Mouse (Mus musculus): ENCODE results near the gene Tac2.

GRCm38 (mm10) chr10:127736916-127737315 is 12.6 kb downstream of the Tac2 start:
- no peak for TF ChIP-seq CTCF (conservative IDR thresholded peaks at IDR 0.05; ENCODE audit: insufficient read depth, insufficient read length, low read depth, low read length)
- no peak for TF ChIP-seq POLR2A (IDR thresholded peaks at IDR 0.05; ENCODE audit: low read depth, low read length)
